Mouse (Mus musculus) embryonic facial prominence, embryonic 12.5 days (tissue): Measurements from ENCODE around the gene Htra1. TPM values are rescaled to one million over a fixed set of nuclear protein-coding genes. Genes with fewer than 3 reads are reported as not detected.
A peak's percentile ranks its signal among the peaks of the same experiment; 100 is the strongest.

Source experiments
- ATAC-seq: fragments of 200-750 bp; cut with Nextera tagmentation; 2 replicates; pipeline ENCODE4 v1.8.0; 2017; ENCODE audit not compliant: insufficient number of reproducible peaks, insufficient read depth, low FRiP score, low TSS enrichment
- H3K27ac ChIP-seq: fragments of 300-500 bp; sonication (generic); 2 replicates; pipeline ENCODE4 v1.5.1; 2016; ENCODE audit warnings: mild to moderate bottlenecking
- H3K27me3 ChIP-seq: fragments of 300-500 bp; sonication (generic); 2 replicates; pipeline ENCODE4 v1.6.1; 2016; ENCODE audit warnings: mild to moderate bottlenecking, moderate library complexity
- H3K36me3 ChIP-seq: fragments of 300-500 bp; sonication (generic); 2 replicates; pipeline ENCODE4 v1.6.1; 2016; ENCODE audit warnings: mild to moderate bottlenecking
- H3K4me1 ChIP-seq: fragments of 300-500 bp; sonication (generic); 2 replicates; pipeline ENCODE4 v1.6.1; 2016
- H3K4me2 ChIP-seq: fragments of 300-500 bp; sonication (generic); replicated peaks from 2 replicates; pipeline ENCODE4 v1.6.1; 2016; ENCODE audit warnings: mild to moderate bottlenecking, moderate library complexity
- H3K4me3 ChIP-seq: fragments of 300-500 bp; sonication (generic); 2 replicates; pipeline ENCODE4 v1.5.1; 2016; ENCODE audit warnings: mild to moderate bottlenecking
- H3K9ac ChIP-seq: fragments of 300-500 bp; sonication (generic); 2 replicates; pipeline ENCODE4 v1.6.1; 2016; ENCODE audit warnings: mild to moderate bottlenecking, moderate library complexity
- H3K9me3 ChIP-seq: fragments of 300-500 bp; sonication (generic); 2 replicates; pipeline ENCODE4 v1.6.1; 2016; ENCODE audit warnings: mild to moderate bottlenecking, moderate library complexity
- WGBS: fragments of 180-500 bp; shearing (Covaris S2); methylation state at CpG from one replicate; pipeline ENCODE4 v1.1.7; 2016; 5-methylcytosine and 5-hydroxymethylcytosine counted together
- polyA plus RNA-seq: library from polyadenylated mRNA; unstranded; fragments of >200 nt; fragmentation: Nextera tagmentation; extraction: Ambion mirVana; gene quantifications from 2 replicates; pipeline ENCODE4 v1.2.1, GENCODE M21; 2016

Htra1 gene
- polyA plus RNA-seq, 1 experiment from 2014 or later = 16.2 TPM

- Histone ChIP-seq H3K9me3 (no peaks in the 10 kb centered on the region), H3K9ac (no peak overlapping the region), H3K4me2 (no peak overlapping the region), H3K4me3 (no peak overlapping the region), H3K27me3 (no peaks in the 10 kb centered on the region), H3K36me3 (no peaks in the 10 kb centered on the region), H3K4me1 (peaks cover 29% of the 10 kb centered on the region), H3K27ac (no peak overlapping the region)
- WGBS = 92% methylated on average over 5 of the region's 5 CpGs
- no peak for ATAC-seq
Observed at GRCm38 (mm10) chr7:130969076-130969475, 33.2 kb downstream of the Htra1 start.

GRCm38 (mm10) chr7:130969507-130969906 is 33.6 kb downstream of the Htra1 start:
- ATAC-seq = no peak
- Histone ChIP-seq H3K4me2 (no peak overlapping the region), H3K4me1 (peaks cover 27% of the 10 kb centered on the region), H3K4me3 (no peak overlapping the region), H3K9ac (no peak overlapping the region), H3K27me3 (no peaks in the 10 kb centered on the region), H3K9me3 (no peaks in the 10 kb centered on the region), H3K27ac (no peak overlapping the region), H3K36me3 (no peaks in the 10 kb centered on the region)
- 34% methylated on average over 3 of the region's 3 CpGs for WGBS

GRCm38 (mm10) chr7:130972767-130973166 is 36.9 kb downstream of the Htra1 start:
- peaks cover 15% of the 10 kb centered on the region for H3K4me1 ChIP-seq
- H3K27me3 ChIP-seq = no peaks in the 10 kb centered on the region
- no peaks in the 10 kb centered on the region for H3K9me3 ChIP-seq
- H3K27ac ChIP-seq = no peak overlapping the region
- H3K4me3 ChIP-seq = no peak overlapping the region
- no peaks in the 10 kb centered on the region for H3K36me3 ChIP-seq
- no peak for ATAC-seq
- WGBS = 73% methylated on average over 9 of the region's 9 CpGs
- H3K4me2 ChIP-seq = no peak overlapping the region
- H3K9ac ChIP-seq = no peak overlapping the region

- no peak for ATAC-seq
Observed at GRCm38 (mm10) chr7:130976305-130976935, 40.5 kb downstream of the Htra1 start.

GRCm38 (mm10) chr7:130977794-130978521 is 42.0 kb downstream of the Htra1 start:
- no peak overlapping the region for H3K4me2 ChIP-seq
- H3K9me3 ChIP-seq = no peaks in the 10 kb centered on the region
- no peak overlapping the region for H3K9ac ChIP-seq
- peaks cover 26% of the 10 kb centered on the region for H3K4me1 ChIP-seq
- no peaks in the 10 kb centered on the region for H3K27me3 ChIP-seq
- WGBS = 58% methylated on average over 5 of the region's 5 CpGs
- ATAC-seq = no peak
- H3K4me3 ChIP-seq = no peak overlapping the region
- no peaks in the 10 kb centered on the region for H3K36me3 ChIP-seq
- no peak overlapping the region for H3K27ac ChIP-seq

More at GRCm38 (mm10) chr7:130976305-130976935, 40.5 kb downstream of the Htra1 start:
- Histone ChIP-seq H3K27ac (peak overlapping the region; percentile 25; the same call in 1 of the 2 replicates), H3K4me3 (no peak overlapping the region), H3K4me2 (no peak overlapping the region), H3K36me3 (no peaks in the 10 kb centered on the region), H3K9ac (no peak overlapping the region), H3K27me3 (no peaks in the 10 kb centered on the region), H3K9me3 (no peaks in the 10 kb centered on the region), H3K4me1 (peaks cover 19% of the 10 kb centered on the region)
- 45% methylated on average over 13 of the region's 13 CpGs for WGBS

GRCm38 (mm10) chr7:130978545-130978944 is 42.6 kb downstream of the Htra1 start:
- no peak for ATAC-seq
- Histone ChIP-seq H3K9me3 (no peaks in the 10 kb centered on the region), H3K36me3 (no peaks in the 10 kb centered on the region), H3K9ac (no peak overlapping the region), H3K4me1 (peaks cover 26% of the 10 kb centered on the region), H3K4me3 (no peak overlapping the region), H3K27me3 (no peaks in the 10 kb centered on the region), H3K4me2 (no peak overlapping the region), H3K27ac (no peak overlapping the region)
- WGBS = 84% methylated on average over 1 of the region's 1 CpGs

- no peak for ATAC-seq
- no peak overlapping the region for H3K4me3 ChIP-seq
- WGBS = 83% methylated on average over 5 of the region's 5 CpGs
Observed at GRCm38 (mm10) chr7:130980130-130980529, 44.2 kb downstream of the Htra1 start.

GRCm38 (mm10) chr7:130982371-130982770 is 46.5 kb downstream of the Htra1 start:
- peaks cover 15% of the 10 kb centered on the region for H3K4me1 ChIP-seq
- H3K36me3 ChIP-seq = no peaks in the 10 kb centered on the region
- H3K27me3 ChIP-seq = no peaks in the 10 kb centered on the region
- no peaks in the 10 kb centered on the region for H3K9me3 ChIP-seq
- no peak overlapping the region for H3K4me2 ChIP-seq
- 0 out of 2 replicates have a peak overlapping the region, but pooled peaks have one; percentile 30 for H3K27ac ChIP-seq
- no peak overlapping the region for H3K4me3 ChIP-seq
- WGBS = 24% methylated on average over 4 of the region's 4 CpGs
- peak; percentile 81; the same call in 1 of the 2 replicates for ATAC-seq
- H3K9ac ChIP-seq = no peak overlapping the region

More at GRCm38 (mm10) chr7:130980130-130980529, 44.2 kb downstream of the Htra1 start:
- Histone ChIP-seq H3K27ac (no peak overlapping the region), H3K27me3 (no peaks in the 10 kb centered on the region), H3K9ac (no peak overlapping the region), H3K36me3 (no peaks in the 10 kb centered on the region), H3K4me1 (peaks cover 26% of the 10 kb centered on the region), H3K9me3 (no peaks in the 10 kb centered on the region), H3K4me2 (no peak overlapping the region)

GRCm38 (mm10) chr7:130982881-130983280 is 47.0 kb downstream of the Htra1 start:
- H3K27ac ChIP-seq = 0 out of 2 replicates have a peak overlapping the region, but pooled peaks have one; percentile 30
- H3K27me3 ChIP-seq = no peaks in the 10 kb centered on the region
- H3K9me3 ChIP-seq = no peaks in the 10 kb centered on the region
- no peak for ATAC-seq
- H3K36me3 ChIP-seq = no peaks in the 10 kb centered on the region
- H3K4me1 ChIP-seq = peaks cover 12% of the 10 kb centered on the region
- H3K4me2 ChIP-seq = no peak overlapping the region
- no peak overlapping the region for H3K4me3 ChIP-seq
- no peak overlapping the region for H3K9ac ChIP-seq
- 67% methylated on average over 3 of the region's 3 CpGs for WGBS

- Histone ChIP-seq H3K4me2 (no peak overlapping the region), H3K4me1 (peaks cover 13% of the 10 kb centered on the region), H3K36me3 (no peaks in the 10 kb centered on the region), H3K4me3 (no peak overlapping the region), H3K9me3 (no peaks in the 10 kb centered on the region), H3K27ac (no peak overlapping the region), H3K27me3 (no peaks in the 10 kb centered on the region), H3K9ac (no peak overlapping the region)
- no peak for ATAC-seq
- 80% methylated on average over 7 of the region's 7 CpGs for WGBS
Observed at GRCm38 (mm10) chr7:130984294-130984693, 48.4 kb downstream of the Htra1 start.

GRCm38 (mm10) chr7:130985193-130985592 is 49.3 kb downstream of the Htra1 start:
- H3K4me2 ChIP-seq = no peak overlapping the region
- H3K27me3 ChIP-seq = no peaks in the 10 kb centered on the region
- WGBS = 79% methylated on average over 12 of the region's 12 CpGs
- ATAC-seq = no peak
- H3K27ac ChIP-seq = no peak overlapping the region
- H3K36me3 ChIP-seq = no peaks in the 10 kb centered on the region
- H3K4me1 ChIP-seq = peaks cover 13% of the 10 kb centered on the region
- no peak overlapping the region for H3K4me3 ChIP-seq
- no peaks in the 10 kb centered on the region for H3K9me3 ChIP-seq
- no peak overlapping the region for H3K9ac ChIP-seq

- Histone ChIP-seq H3K36me3 (no peaks in the 10 kb centered on the region), H3K4me1 (peaks cover 13% of the 10 kb centered on the region), H3K9me3 (no peaks in the 10 kb centered on the region), H3K4me3 (no peak overlapping the region), H3K4me2 (no peak overlapping the region), H3K9ac (no peak overlapping the region), H3K27ac (no peak overlapping the region), H3K27me3 (no peaks in the 10 kb centered on the region)
- 83% methylated on average over 3 of the region's 3 CpGs for WGBS
- no peak for ATAC-seq
Observed at GRCm38 (mm10) chr7:130985716-130986115, 49.8 kb downstream of the Htra1 start.
